Comparison of ENCODE assay signal across 9 mouse cellular contexts in the genomic region with DNA sequence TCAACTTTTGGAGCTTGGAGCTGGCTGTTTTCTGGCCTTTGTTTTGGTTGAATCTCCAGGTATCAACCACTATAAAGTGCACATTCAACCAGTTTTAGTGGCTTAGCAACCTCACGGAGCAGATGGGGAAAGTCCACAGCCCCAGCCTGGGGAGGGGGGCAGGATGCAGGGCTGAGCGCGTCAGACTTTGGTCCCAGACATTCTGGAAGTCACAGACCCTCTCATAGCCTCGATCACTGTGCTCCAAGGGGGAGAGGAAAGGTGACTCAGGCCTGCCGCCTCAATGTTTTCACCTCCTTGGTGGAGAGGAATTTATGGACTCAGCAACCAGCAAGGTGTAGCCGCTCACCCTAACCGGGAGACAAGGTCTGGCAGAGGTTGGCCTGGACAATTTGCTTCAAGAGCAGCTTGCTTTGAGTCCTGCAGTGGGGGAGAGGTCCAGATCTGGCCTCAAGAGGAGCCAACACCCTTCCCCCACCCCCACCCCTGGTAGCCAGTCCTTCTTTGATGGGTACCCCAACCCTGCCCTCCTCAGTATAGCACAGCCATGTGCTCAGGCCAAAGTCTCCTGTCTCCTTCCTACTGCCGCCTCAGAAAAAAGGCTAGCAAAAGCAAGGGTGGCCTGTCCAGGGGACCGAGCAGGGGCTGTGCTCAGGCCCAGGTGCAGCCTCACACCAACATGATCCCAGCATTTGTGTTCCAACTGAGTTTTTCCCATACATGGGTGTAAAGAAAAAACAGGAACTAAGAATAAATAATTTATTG. TPM values are rescaled to one million over a fixed set of nuclear protein-coding genes. Genes with fewer than 3 reads are reported as not detected.
DNase-seq lines count a peak whose midpoint lies in the region; ATAC-seq and TF ChIP-seq lines count a peak whose summit lies in the region.
"Had no signal": no experiment of that assay in that cellular context is flagged by ENCODE, and none has a peak within 500 bp of the region (broad histone marks: within the 10 kb centered on the region; RNA-seq: fewer than 3 reads in every experiment).

No protein-coding gene starts in this region.

- no peak for DNase-seq in lung, postnatal 36 days
- no peak for DNase-seq in hindbrain, embryonic 14.5 days (ENCODE audit: low spot score)
- no peak for DNase-seq in frontal cortex, postnatal 10 days (ENCODE audit: low spot score in 2 of 2)
- no peak for DNase-seq in layer of hippocampus, adult 2 months (ENCODE audit: low spot score in 2 of 2)
- no peak for DNase-seq in layer of hippocampus, adult 9-11 months

- H3K9me3 ChIP-seq in lung, embryonic 15.5 days: no peaks in the 10 kb centered on the region
- H3K9me3 ChIP-seq in hindbrain, embryonic 14.5 days (ENCODE audit: control insufficient read depth, low read length): no peaks in the 10 kb centered on the region
- H3K9me3 ChIP-seq in limb, embryonic 13.5 days: no peaks in the 10 kb centered on the region
- H3K9me3 ChIP-seq in stomach, embryonic 15.5 days: no peaks in the 10 kb centered on the region

- peak overlapping the region; percentile 21; the same call in 1 of the 2 replicates for H3K4me3 ChIP-seq in lung, embryonic 15.5 days
- H3K4me3 ChIP-seq in hindbrain, embryonic 14.5 days (replicated peaks; ENCODE audit: low read length): peak overlapping the region; percentile 21
- H3K4me3 ChIP-seq in limb, embryonic 13.5 days: peak overlapping the region; percentile 34
- peak overlapping the region; percentile 13; the same call in 1 of the 2 replicates for H3K4me3 ChIP-seq in stomach, embryonic 15.5 days (replicated peaks)
- no peak overlapping the region; the same call in 1 of the 2 replicates for H3K4me3 ChIP-seq in layer of hippocampus, adult 2 months

- H3K9ac ChIP-seq in lung, embryonic 15.5 days: peak overlapping the region; percentile 24; the same call in 1 of the 2 replicates
- H3K9ac ChIP-seq in hindbrain, embryonic 14.5 days: peak overlapping the region; percentile 46; the same call in 1 of the 2 replicates
- peak overlapping the region; percentile 43; the same call in 1 of the 2 replicates for H3K9ac ChIP-seq in limb, embryonic 13.5 days
- H3K9ac ChIP-seq in stomach, embryonic 15.5 days: no peak overlapping the region

- WGBS in lung, embryonic 15.5 days: 59% methylated on average over 9 of the region's 9 CpGs
- 75% methylated on average over 9 of the region's 9 CpGs for WGBS in hindbrain, embryonic 14.5 days
- WGBS in limb, embryonic 13.5 days: 60% methylated on average over 9 of the region's 9 CpGs
- 59% methylated on average over 9 of the region's 9 CpGs for WGBS in stomach, embryonic 15.5 days

- no peak for ATAC-seq in lung, embryonic 15.5 days (ENCODE audit: borderline replicate concordance, extremely low read depth, low FRiP score, low TSS enrichment)
- ATAC-seq in hindbrain, embryonic 14.5 days (ENCODE audit: low FRiP score): peak; percentile 67
- peak; percentile 52; the same call in 1 of the 2 replicates for ATAC-seq in limb, embryonic 13.5 days (ENCODE audit: low FRiP score, low read depth)
- ATAC-seq in stomach, embryonic 15.5 days (ENCODE audit: insufficient read depth, low FRiP score, low read depth): peak; percentile 47; the same call in 1 of the 2 replicates

- TF ChIP-seq CTCF in layer of hippocampus, adult 2 months (conservative IDR thresholded peaks at IDR 0.05): no peak

- peaks cover 13% of the 10 kb centered on the region for H3K4me1 ChIP-seq in lung, embryonic 15.5 days
- H3K4me1 ChIP-seq in hindbrain, embryonic 14.5 days (replicated peaks; ENCODE audit: control insufficient read depth, insufficient read depth, low read length): peaks cover 5% of the 10 kb centered on the region; the same call in 1 of the 2 replicates
- H3K4me1 ChIP-seq in limb, embryonic 13.5 days: peaks cover 4% of the 10 kb centered on the region; the same call in 1 of the 2 replicates
- peaks cover 13% of the 10 kb centered on the region for H3K4me1 ChIP-seq in stomach, embryonic 15.5 days

- peak overlapping the region; percentile 52 for H3K4me2 ChIP-seq in lung, embryonic 15.5 days
- peak overlapping the region; percentile 53 for H3K4me2 ChIP-seq in hindbrain, embryonic 14.5 days (replicated peaks)
- peak overlapping the region; percentile 67 for H3K4me2 ChIP-seq in limb, embryonic 13.5 days (replicated peaks)
- H3K4me2 ChIP-seq in stomach, embryonic 15.5 days: peak overlapping the region; percentile 68

- H3K36me3 ChIP-seq in lung, embryonic 15.5 days: no peaks in the 10 kb centered on the region
- no peaks in the 10 kb centered on the region for H3K36me3 ChIP-seq in hindbrain, embryonic 14.5 days (replicated peaks; ENCODE audit: control insufficient read depth, insufficient read depth)
- no peaks in the 10 kb centered on the region for H3K36me3 ChIP-seq in limb, embryonic 13.5 days
- H3K36me3 ChIP-seq in stomach, embryonic 15.5 days: no peaks in the 10 kb centered on the region

- H3K27me3 ChIP-seq in lung, embryonic 15.5 days: no peaks in the 10 kb centered on the region
- H3K27me3 ChIP-seq in hindbrain, embryonic 14.5 days (ENCODE audit: control insufficient read depth, insufficient read depth, low read length): no peaks in the 10 kb centered on the region
- peaks cover 4% of the 10 kb centered on the region; the same call in 1 of the 2 replicates for H3K27me3 ChIP-seq in limb, embryonic 13.5 days
- H3K27me3 ChIP-seq in stomach, embryonic 15.5 days (replicated peaks): no peaks in the 10 kb centered on the region

- no peak overlapping the region for H3K27ac ChIP-seq in lung, embryonic 15.5 days
- H3K27ac ChIP-seq in hindbrain, embryonic 14.5 days: no peak overlapping the region
- no peak overlapping the region; the same call in 1 of the 2 replicates for H3K27ac ChIP-seq in limb, embryonic 13.5 days
- peak overlapping the region; percentile 35 for H3K27ac ChIP-seq in stomach, embryonic 15.5 days
- no peak overlapping the region for H3K27ac ChIP-seq in layer of hippocampus, adult 2 months

RNA-seq across cellular contexts. Expression of a gene that starts 4.9 kb away (rescaled TPM):
- 1.4 and 1.6 TPM in 2 replicates for polyA plus RNA-seq in lung, embryonic 15.5 days (2015; fragmentation: Nextera tagmentation; extraction: Ambion mirVana)
- not detected in 2 replicates for polyA plus RNA-seq in hindbrain, embryonic 14.5 days (2014; fragmentation: Nextera tagmentation; extraction: Ambion mirVana)
- polyA plus RNA-seq in limb, embryonic 13.5 days (2015; fragmentation: Nextera tagmentation; extraction: Ambion mirVana): 0.47 and 0.60 TPM in 2 replicates
- 1.9 and 3.0 TPM in 2 replicates for polyA plus RNA-seq in stomach, embryonic 15.5 days (2015; fragmentation: Nextera tagmentation; extraction: Ambion mirVana)
- total RNA-seq in layer of hippocampus, adult 2 months (2021): not detected

RNA-seq across cellular contexts. Expression of a gene that starts 12.6 kb away (rescaled TPM):
- polyA plus RNA-seq in lung, embryonic 15.5 days (2015; fragmentation: Nextera tagmentation; extraction: Ambion mirVana): 0.10 and 0.20 TPM in 2 replicates
- not detected in 2 replicates for polyA plus RNA-seq in hindbrain, embryonic 14.5 days (2014; fragmentation: Nextera tagmentation; extraction: Ambion mirVana)
- polyA plus RNA-seq in limb, embryonic 13.5 days (2015; fragmentation: Nextera tagmentation; extraction: Ambion mirVana): not detected in 2 replicates
- 0.45 TPM in 1 of 2 replicates, not detected in the other for polyA plus RNA-seq in stomach, embryonic 15.5 days (2015; fragmentation: Nextera tagmentation; extraction: Ambion mirVana)
- total RNA-seq in layer of hippocampus, adult 2 months (2021): under 1 TPM in 1 of 2 experiments, not detected in 1; 0.32 TPM

RNA-seq across cellular contexts. Expression of a gene that starts 37.9 kb away (rescaled TPM):
- not detected in 2 replicates for polyA plus RNA-seq in lung, embryonic 15.5 days (2015; fragmentation: Nextera tagmentation; extraction: Ambion mirVana)
- not detected in 2 replicates for polyA plus RNA-seq in hindbrain, embryonic 14.5 days (2014; fragmentation: Nextera tagmentation; extraction: Ambion mirVana)
- polyA plus RNA-seq in limb, embryonic 13.5 days (2015; fragmentation: Nextera tagmentation; extraction: Ambion mirVana): not detected in 2 replicates
- not detected in 2 replicates for polyA plus RNA-seq in stomach, embryonic 15.5 days (2015; fragmentation: Nextera tagmentation; extraction: Ambion mirVana)
- not detected for total RNA-seq in layer of hippocampus, adult 2 months (2021)
- polyA plus RNA-seq: cortical plate, adult 2 months had no signal

RNA-seq across cellular contexts. Expression of a gene that starts 45.0 kb away (rescaled TPM):
- polyA plus RNA-seq in lung, embryonic 15.5 days (2015; fragmentation: Nextera tagmentation; extraction: Ambion mirVana): 0.39 TPM in 1 of 2 replicates, not detected in the other
- polyA plus RNA-seq in hindbrain, embryonic 14.5 days (2014; fragmentation: Nextera tagmentation; extraction: Ambion mirVana): 0.16 TPM in 1 of 2 replicates, not detected in the other
- 0.52 and 0.55 TPM in 2 replicates for polyA plus RNA-seq in limb, embryonic 13.5 days (2015; fragmentation: Nextera tagmentation; extraction: Ambion mirVana)
- 2.4 and 6.3 TPM in 2 replicates for polyA plus RNA-seq in stomach, embryonic 15.5 days (2015; fragmentation: Nextera tagmentation; extraction: Ambion mirVana)
- not detected for total RNA-seq in layer of hippocampus, adult 2 months (2021)
- polyA plus RNA-seq: cortical plate, adult 2 months had no signal

RNA-seq across cellular contexts. Expression of a gene that starts 51.5 kb away (rescaled TPM):
- polyA plus RNA-seq in lung, embryonic 15.5 days (2015; fragmentation: Nextera tagmentation; extraction: Ambion mirVana): not detected in 2 replicates
- not detected in 2 replicates for polyA plus RNA-seq in hindbrain, embryonic 14.5 days (2014; fragmentation: Nextera tagmentation; extraction: Ambion mirVana)
- polyA plus RNA-seq in limb, embryonic 13.5 days (2015; fragmentation: Nextera tagmentation; extraction: Ambion mirVana): not detected in 2 replicates
- not detected in 2 replicates for polyA plus RNA-seq in stomach, embryonic 15.5 days (2015; fragmentation: Nextera tagmentation; extraction: Ambion mirVana)
- total RNA-seq in layer of hippocampus, adult 2 months (2021): not detected
- polyA plus RNA-seq: cortical plate, adult 2 months had no signal
